Mouse (Mus musculus) midbrain, embryonic 12.5 days (tissue): ENCODE data around the gene Zwilch. TPM values are rescaled to one million over a fixed set of nuclear protein-coding genes. Genes with fewer than 3 reads are reported as not detected.
"Not testable (repeated sequence)": the region's sequence is repeated elsewhere in the genome, so short reads cannot be mapped to it uniquely, and the experiment has no call there.

Experiments
- ATAC-seq: fragments of 200-750 bp; cut with Nextera tagmentation; 2 replicates; pipeline ENCODE4 v1.8.0; 2017; ENCODE audit warnings: low read depth, moderate TSS enrichment, moderate library complexity; ENCODE audit not compliant: low FRiP score
- H3K27ac ChIP-seq: fragments of 300-500 bp; sonication (generic); replicated peaks from 2 replicates; pipeline ENCODE4 v1.5.1; 2016; ENCODE audit warnings: mild to moderate bottlenecking
- H3K27me3 ChIP-seq: fragments of 300-500 bp; sonication (generic); 2 replicates; pipeline ENCODE4 v1.6.1; 2016; ENCODE audit warnings: mild to moderate bottlenecking
- H3K36me3 ChIP-seq: fragments of 300-500 bp; sonication (generic); 2 replicates; pipeline ENCODE4 v1.6.1; 2016
- H3K4me1 ChIP-seq: fragments of 300-500 bp; sonication (generic); 2 replicates; pipeline ENCODE4 v1.6.1; 2016
- H3K4me2 ChIP-seq: fragments of 300-500 bp; sonication (generic); replicated peaks from 2 replicates; pipeline ENCODE4 v1.6.1; 2016; ENCODE audit warnings: mild to moderate bottlenecking, moderate library complexity
- H3K4me3 ChIP-seq: fragments of 300-500 bp; sonication (generic); 2 replicates; pipeline ENCODE4 v1.5.1; 2016; ENCODE audit warnings: mild to moderate bottlenecking
- H3K9ac ChIP-seq: fragments of 300-500 bp; sonication (generic); replicated peaks from 2 replicates; pipeline ENCODE4 v1.6.1; 2016; ENCODE audit warnings: mild to moderate bottlenecking, moderate library complexity
- H3K9me3 ChIP-seq: fragments of 300-500 bp; sonication (generic); 2 replicates; pipeline ENCODE4 v1.6.1; 2016; ENCODE audit warnings: mild to moderate bottlenecking
- WGBS: fragments of 180-500 bp; shearing (Covaris S2); methylation state at CpG from one replicate; pipeline ENCODE4 v1.1.7; 2016; 5-methylcytosine and 5-hydroxymethylcytosine counted together
- polyA plus RNA-seq: library from polyadenylated mRNA; unstranded; fragments of >200 nt; fragmentation: Nextera tagmentation; extraction: Ambion mirVana; gene quantifications from 2 replicates; pipeline ENCODE4 v1.2.1, GENCODE M21; 2016

The Zwilch gene
- polyA plus RNA-seq, 1 experiment from 2014 or later = 24.8 TPM

GRCm38 (mm10) chr9:64124846-64125245 lies 48.1 kb downstream of the Zwilch start:
- H3K4me2 ChIP-seq, H3K27ac ChIP-seq, H3K4me1 ChIP-seq, H3K9me3 ChIP-seq, H3K9ac ChIP-seq, H3K36me3 ChIP-seq, H3K4me3 ChIP-seq, H3K27me3 ChIP-seq, ATAC-seq: not testable (repeated sequence)
- WGBS = 70% methylated on average over 3 of the region's 3 CpGs

GRCm38 (mm10) chr9:64122601-64123000 lies 50.3 kb downstream of the Zwilch start:
- no peak overlapping the region for H3K27ac ChIP-seq
- no peaks in the 10 kb centered on the region for H3K27me3 ChIP-seq
- H3K9ac ChIP-seq = no peak overlapping the region
- H3K36me3 ChIP-seq = no peaks in the 10 kb centered on the region
- H3K4me3 ChIP-seq = no peak overlapping the region
- ATAC-seq = no peak
- H3K4me2 ChIP-seq = no peak overlapping the region
- no peaks in the 10 kb centered on the region for H3K4me1 ChIP-seq
- WGBS = 91% methylated on average over 10 of the region's 10 CpGs
- no peaks in the 10 kb centered on the region for H3K9me3 ChIP-seq

DNA sequence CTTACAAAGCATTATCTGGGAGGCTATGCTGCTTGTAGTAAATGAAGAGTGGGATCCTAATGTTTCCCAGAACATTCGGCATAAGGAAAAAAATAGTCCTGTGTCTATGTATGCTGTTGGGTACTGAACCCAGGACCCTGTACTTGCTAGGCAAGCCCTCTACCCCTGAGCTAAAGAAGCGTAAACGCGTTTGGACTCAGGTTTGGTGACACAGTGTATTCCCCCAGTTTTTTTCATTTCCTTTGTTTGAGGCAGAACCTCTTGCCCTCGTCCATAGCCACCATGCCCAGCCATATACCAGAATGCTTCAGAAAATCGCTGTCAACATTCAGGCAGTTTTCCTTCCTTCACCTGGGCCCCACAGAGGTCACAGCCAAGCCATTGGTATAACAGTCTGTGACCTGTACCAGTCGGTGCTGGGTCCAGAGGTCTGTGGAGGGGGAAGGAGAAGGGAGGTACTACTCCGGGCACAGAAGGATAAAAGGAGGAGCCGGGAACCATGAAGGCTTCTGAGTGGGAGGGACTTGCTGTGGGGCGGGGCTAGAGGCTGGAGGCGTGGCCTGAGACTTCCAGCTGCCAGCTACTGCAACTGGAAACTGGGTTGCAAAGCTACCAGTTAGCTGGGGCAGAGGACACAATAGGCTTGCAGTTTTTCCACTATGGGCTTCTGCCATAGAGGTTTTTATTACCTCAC lies 52.2 kb downstream of the Zwilch start:
- no peaks in the 10 kb centered on the region for H3K9me3 ChIP-seq
- ATAC-seq = no peak
- H3K4me3 ChIP-seq = no peak overlapping the region
- no peak overlapping the region for H3K27ac ChIP-seq
- 43% methylated on average over 11 of the region's 11 CpGs for WGBS
- no peaks in the 10 kb centered on the region for H3K4me1 ChIP-seq
- no peak overlapping the region for H3K4me2 ChIP-seq
- no peak overlapping the region for H3K9ac ChIP-seq
- H3K27me3 ChIP-seq = no peaks in the 10 kb centered on the region
- H3K36me3 ChIP-seq = no peaks in the 10 kb centered on the region

GRCm38 (mm10) chr9:64119898-64120297 lies 53.0 kb downstream of the Zwilch start:
- ATAC-seq = no peak
- Histone ChIP-seq H3K4me2 (no peak overlapping the region), H3K4me3 (no peak overlapping the region), H3K9me3 (no peaks in the 10 kb centered on the region), H3K9ac (no peak overlapping the region), H3K27me3 (no peaks in the 10 kb centered on the region), H3K36me3 (no peaks in the 10 kb centered on the region), H3K27ac (no peak overlapping the region), H3K4me1 (no peaks in the 10 kb centered on the region)
- 33% methylated on average over 8 of the region's 8 CpGs for WGBS

- Histone ChIP-seq H3K9ac (no peak within 1 kb of the TSS), H3K27ac (no peak within 1 kb of the TSS), H3K4me2 (no peak within 1 kb of the TSS), H3K36me3 (no peaks in the 10 kb centered on the region), H3K4me3 (no peak within 1 kb of the TSS), H3K27me3 (no peaks in the 10 kb centered on the region), H3K9me3 (no peaks in the 10 kb centered on the region), H3K4me1 (no peaks in the 10 kb centered on the region)
- 92% methylated on average over 3 of the region's 3 CpGs for WGBS
- no peak for ATAC-seq
These were observed 56.0 kb downstream of the Zwilch start, which contains the start of gene Lctl for GRCm38 (mm10) chr9:64116876-64117275. Lctl (plus strand) TSS chr9:64117147.

- no peaks in the 10 kb centered on the region for H3K36me3 ChIP-seq
- H3K4me3 ChIP-seq = no peak overlapping the region
- whole genome bisulfite sequencing = 89% methylated on average over 6 of the region's 6 CpGs
These were observed 57.1 kb downstream of the Zwilch start for GRCm38 (mm10) chr9:64115756-64116155.

GRCm38 (mm10) chr9:64114646-64115045 lies 58.3 kb downstream of the Zwilch start:
- H3K27ac ChIP-seq = no peak overlapping the region
- no peaks in the 10 kb centered on the region for H3K27me3 ChIP-seq
- H3K36me3 ChIP-seq = no peaks in the 10 kb centered on the region
- H3K9me3 ChIP-seq = no peaks in the 10 kb centered on the region
- 61% methylated on average over 2 of the region's 2 CpGs for WGBS
- H3K4me3 ChIP-seq = no peak overlapping the region
- H3K4me1 ChIP-seq = no peaks in the 10 kb centered on the region
- no peak for ATAC-seq
- no peak overlapping the region for H3K9ac ChIP-seq
- no peak overlapping the region for H3K4me2 ChIP-seq

More at GRCm38 (mm10) chr9:64115756-64116155, 57.1 kb downstream of the Zwilch start:
- H3K9me3 ChIP-seq = no peaks in the 10 kb centered on the region
- no peak overlapping the region for H3K9ac ChIP-seq
- no peak overlapping the region for H3K27ac ChIP-seq
- ATAC-seq = no peak
- H3K4me1 ChIP-seq = no peaks in the 10 kb centered on the region
- H3K27me3 ChIP-seq = no peaks in the 10 kb centered on the region
- no peak overlapping the region for H3K4me2 ChIP-seq

- ATAC-seq = no peak
- Histone ChIP-seq H3K27me3 (no peaks in the 10 kb centered on the region), H3K9ac (no peak overlapping the region), H3K27ac (no peak overlapping the region), H3K36me3 (no peaks in the 10 kb centered on the region), H3K4me3 (no peak overlapping the region), H3K4me1 (no peaks in the 10 kb centered on the region), H3K4me2 (no peak overlapping the region), H3K9me3 (no peaks in the 10 kb centered on the region)
- WGBS = 96% methylated on average over 16 of the region's 16 CpGs
These were observed 62.4 kb downstream of the Zwilch start for GRCm38 (mm10) chr9:64110502-64110901.

GRCm38 (mm10) chr9:64105301-64105700 lies 67.6 kb downstream of the Zwilch start:
- no peak overlapping the region for H3K9ac ChIP-seq
- H3K4me1 ChIP-seq = no peaks in the 10 kb centered on the region
- H3K9me3 ChIP-seq = no peaks in the 10 kb centered on the region
- H3K36me3 ChIP-seq = no peaks in the 10 kb centered on the region
- H3K27me3 ChIP-seq = no peaks in the 10 kb centered on the region
- WGBS = 88% methylated on average over 6 of the region's 6 CpGs
- H3K4me2 ChIP-seq = no peak overlapping the region
- H3K4me3 ChIP-seq = no peak overlapping the region
- no peak for ATAC-seq
- H3K27ac ChIP-seq = no peak overlapping the region

DNA sequence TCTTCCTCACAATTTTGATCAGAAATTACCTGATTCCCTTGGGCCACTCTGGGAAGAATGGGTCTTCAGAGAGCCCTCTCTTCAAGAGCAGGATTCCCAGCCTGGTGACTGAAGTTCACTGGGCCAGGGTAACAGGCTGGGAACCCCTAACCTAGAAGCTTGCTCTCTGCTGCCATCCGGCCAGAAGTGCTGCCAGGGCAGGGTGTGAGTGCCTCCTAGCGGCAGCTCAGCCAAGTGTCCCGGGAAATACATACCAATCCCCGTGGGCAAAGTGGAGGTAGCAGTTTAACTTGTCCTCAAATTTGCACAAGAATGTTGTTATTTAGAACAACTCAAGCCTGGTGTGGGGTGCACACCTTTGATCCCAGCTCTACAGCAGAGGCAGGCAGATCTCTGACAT lies 72.5 kb downstream of the Zwilch start:
- Histone ChIP-seq H3K9me3 (no peaks in the 10 kb centered on the region), H3K27ac (no peak overlapping the region), H3K4me3 (no peak overlapping the region), H3K9ac (no peak overlapping the region), H3K4me1 (no peaks in the 10 kb centered on the region), H3K36me3 (no peaks in the 10 kb centered on the region), H3K4me2 (no peak overlapping the region), H3K27me3 (no peaks in the 10 kb centered on the region)
- WGBS = 0% methylated on average over 4 of the region's 4 CpGs
- no peak for ATAC-seq

DNA sequence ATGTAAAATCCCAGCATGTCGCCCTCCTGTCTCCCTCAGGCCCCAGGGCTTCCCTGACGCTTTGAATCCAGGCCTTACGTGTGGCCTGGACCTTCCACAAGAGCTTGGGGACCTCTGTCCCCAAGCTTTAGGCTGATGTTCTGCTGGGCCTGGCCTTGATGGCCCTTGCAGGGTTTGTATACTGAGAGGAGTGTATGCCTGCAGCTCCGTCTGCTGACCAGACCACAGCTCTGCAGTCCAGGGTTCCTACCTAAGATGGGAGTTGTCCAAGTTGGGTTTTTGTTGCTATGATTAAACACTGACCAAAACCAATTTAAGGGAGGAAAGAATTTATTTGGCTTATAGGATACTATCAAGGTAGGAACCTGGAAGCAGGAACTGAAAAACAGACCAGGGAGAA lies 74.6 kb downstream of the Zwilch start:
- no peak for ATAC-seq
- Histone ChIP-seq H3K4me1 (peaks cover 14% of the 10 kb centered on the region), H3K27ac (no peak overlapping the region), H3K9ac (no peak overlapping the region), H3K4me3 (no peak overlapping the region), H3K9me3 (no peaks in the 10 kb centered on the region), H3K36me3 (no peaks in the 10 kb centered on the region), H3K27me3 (no peaks in the 10 kb centered on the region), H3K4me2 (no peak overlapping the region)
- WGBS = 64% methylated on average over 4 of the region's 4 CpGs

DNA sequence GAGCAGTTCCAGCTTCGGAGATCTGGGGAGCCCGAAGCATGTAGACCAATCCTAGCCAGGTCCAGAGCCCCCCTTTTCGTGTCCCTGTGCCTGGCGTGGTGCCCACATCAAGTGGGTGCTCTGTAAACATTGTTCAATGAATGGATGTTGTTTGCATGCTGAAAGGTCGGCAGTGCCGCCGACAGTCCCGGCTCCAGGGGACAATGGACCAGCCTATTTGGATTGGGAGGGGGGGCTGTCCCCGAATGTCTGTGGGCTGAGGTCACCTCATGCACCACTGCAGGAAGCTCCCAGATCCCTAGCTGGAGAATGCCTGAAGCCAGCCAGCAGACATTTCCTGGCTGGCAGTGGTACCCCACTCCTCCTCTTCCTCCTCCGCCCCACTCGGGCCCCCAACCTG lies 78.8 kb downstream of the Zwilch start:
- Histone ChIP-seq H3K4me2 (no peak overlapping the region), H3K9me3 (no peaks in the 10 kb centered on the region), H3K27me3 (no peaks in the 10 kb centered on the region), H3K27ac (no peak overlapping the region), H3K4me3 (no peak overlapping the region), H3K36me3 (no peaks in the 10 kb centered on the region), H3K9ac (no peak overlapping the region), H3K4me1 (peaks cover 14% of the 10 kb centered on the region)
- peak; percentile 44; the same call in 1 of the 2 replicates for ATAC-seq
- 60% methylated on average over 11 of the region's 11 CpGs for WGBS

GRCm38 (mm10) chr9:64089004-64089403 lies 83.9 kb downstream of the Zwilch start:
- no peak overlapping the region for H3K9ac ChIP-seq
- H3K36me3 ChIP-seq = no peaks in the 10 kb centered on the region
- WGBS = 76% methylated on average over 12 of the region's 12 CpGs
- H3K27me3 ChIP-seq = peaks cover 23% of the 10 kb centered on the region
- H3K4me1 ChIP-seq = peaks cover 14% of the 10 kb centered on the region
- H3K27ac ChIP-seq = no peak overlapping the region
- ATAC-seq = no peak
- H3K4me2 ChIP-seq = no peak overlapping the region
- H3K4me3 ChIP-seq = no peak overlapping the region
- H3K9me3 ChIP-seq = no peaks in the 10 kb centered on the region
